Mouse (Mus musculus): ENCODE measurements around the gene Bbs7.
"Not testable (repeated sequence)": the region's sequence is repeated elsewhere in the genome, so short reads cannot be mapped to it uniquely, and the experiment has no call there.

Gene Bbs7

DNA sequence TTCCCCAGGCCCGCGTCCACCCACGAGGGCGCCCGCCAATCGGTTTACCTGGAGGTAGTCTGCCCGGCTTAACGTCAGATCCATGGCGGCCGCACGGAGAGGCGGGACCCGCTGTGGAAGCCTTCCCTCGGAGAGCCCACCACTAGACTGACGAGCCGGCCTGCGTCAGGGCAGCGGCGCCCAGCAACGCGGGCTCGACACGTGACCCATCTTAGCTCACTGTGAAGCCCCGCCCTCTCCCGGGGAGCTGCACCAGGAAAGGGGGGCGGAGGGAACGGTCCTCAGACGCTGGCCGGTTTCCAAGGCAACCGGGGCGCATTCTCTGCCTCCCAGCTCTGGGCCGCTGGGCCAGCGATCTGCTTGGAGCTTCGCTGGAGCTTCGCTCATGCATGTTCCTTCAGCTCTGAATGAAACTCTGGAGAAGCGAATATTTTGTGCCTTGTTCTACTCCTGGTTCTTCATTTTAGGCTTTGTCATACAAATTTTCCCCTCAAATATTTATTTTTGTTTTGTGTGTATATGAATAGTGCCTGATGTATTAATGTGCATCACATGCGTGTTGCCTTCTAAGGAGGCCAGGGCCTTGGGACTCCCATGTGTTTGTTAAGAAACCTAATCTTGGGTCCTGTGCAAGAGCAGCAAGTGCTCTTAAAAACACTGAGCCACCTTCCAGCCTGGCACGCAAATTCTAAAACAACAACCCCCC lies at the start of gene Bbs7:
TSS of gene Bbs7 (minus strand) at position 276 of the 706 bp plus-strand sequence.
- CTCF ChIA-PET: no interaction called here

DNA sequence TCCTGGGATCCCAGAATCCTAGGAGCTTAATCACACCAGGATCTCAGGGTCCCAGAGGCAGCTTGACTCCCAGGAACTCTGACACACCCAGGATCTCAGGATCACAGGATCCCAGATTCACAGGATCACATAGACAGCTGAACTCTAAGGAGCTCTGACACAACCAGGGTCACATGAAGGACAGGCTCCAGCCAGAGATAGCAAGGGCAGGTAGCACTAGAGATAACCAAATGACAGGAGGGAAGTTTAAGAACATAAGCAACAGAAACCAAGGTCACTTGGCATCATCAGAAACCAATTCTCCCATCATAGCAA lies 31.9 kb upstream of the Bbs7 start:
- CTCF ChIA-PET: not testable (repeated sequence)

DNA sequence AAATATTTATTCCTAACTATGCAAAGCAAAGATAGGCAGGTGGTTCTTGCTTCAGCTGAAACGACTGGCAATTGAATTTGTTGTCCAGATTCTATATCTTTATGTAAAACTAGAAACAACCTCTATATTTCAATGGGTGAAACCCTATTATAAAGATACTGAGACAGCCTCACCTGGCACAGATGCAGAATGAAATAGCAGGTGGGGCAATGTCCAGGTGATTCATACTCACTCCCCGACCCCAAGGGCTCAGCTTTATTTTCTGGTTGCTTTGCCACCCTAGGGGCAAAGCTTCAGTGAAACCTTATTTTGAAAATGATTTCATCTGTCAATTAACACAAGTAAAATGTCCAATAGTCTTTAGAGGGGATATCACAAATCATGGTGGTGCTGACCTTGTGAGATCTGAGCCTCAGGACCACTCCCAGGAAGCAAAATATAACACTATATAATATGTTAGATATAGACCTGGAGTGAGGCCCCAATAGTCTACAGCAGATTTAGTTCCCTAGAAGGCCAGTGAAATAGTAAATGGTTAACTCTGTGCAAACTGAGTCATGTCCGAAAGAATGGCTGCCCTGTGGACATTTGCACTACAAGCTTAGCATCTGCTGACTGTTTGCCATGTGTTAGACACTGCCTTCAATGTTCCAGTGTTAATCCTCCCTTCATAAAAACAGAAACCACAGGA lies 31.4 kb upstream of the Bbs7 start:
- CTCF ChIA-PET: no interaction called here

DNA sequence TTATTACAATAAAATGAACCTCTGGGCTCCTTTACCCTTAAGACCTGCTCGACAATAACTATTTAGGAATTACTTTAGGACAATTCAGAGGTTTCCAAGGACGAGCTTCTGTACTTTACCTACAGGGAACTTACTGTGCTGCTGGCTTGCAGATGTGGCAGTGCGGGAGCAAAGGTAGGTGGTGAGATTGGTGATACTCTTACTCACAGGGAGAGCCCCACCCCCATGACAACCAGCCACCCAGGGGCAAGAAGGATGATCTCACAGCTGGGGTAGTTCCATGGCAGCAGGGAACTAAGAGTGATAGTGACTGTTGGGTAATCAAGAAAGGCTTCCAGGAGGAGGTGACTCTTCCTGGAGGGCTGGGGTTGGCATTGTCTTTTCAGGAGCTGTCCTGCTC lies 30.1 kb upstream of the Bbs7 start:
- CTCF ChIA-PET: interaction anchor here (0.6 to 0.7 kb wide), 2 partner anchors 292 to 783 kb away, joined by 5 to 9 read pairs; no protein-coding TSS in a partner anchor

DNA sequence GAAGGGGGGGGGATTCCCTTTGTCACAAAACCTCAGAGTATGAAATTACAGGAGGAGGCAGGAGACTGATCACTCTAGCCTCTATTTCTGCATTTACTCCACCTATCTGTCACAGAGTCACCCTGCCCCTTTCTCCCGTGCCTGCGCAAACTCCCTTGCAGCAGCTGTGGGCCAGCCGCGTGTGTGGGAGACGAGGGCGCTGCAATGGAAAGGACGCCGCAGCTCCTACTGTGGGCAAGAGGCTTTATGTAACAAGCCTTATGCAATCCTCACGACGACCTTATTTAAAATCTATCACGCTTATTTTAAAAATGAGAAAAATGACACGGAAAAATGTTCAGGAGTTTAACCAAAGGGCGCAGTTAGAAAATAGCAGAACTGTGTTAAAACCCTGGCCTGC lies 29.5 kb upstream of the Bbs7 start:
- CTCF ChIA-PET: no interaction called here

DNA sequence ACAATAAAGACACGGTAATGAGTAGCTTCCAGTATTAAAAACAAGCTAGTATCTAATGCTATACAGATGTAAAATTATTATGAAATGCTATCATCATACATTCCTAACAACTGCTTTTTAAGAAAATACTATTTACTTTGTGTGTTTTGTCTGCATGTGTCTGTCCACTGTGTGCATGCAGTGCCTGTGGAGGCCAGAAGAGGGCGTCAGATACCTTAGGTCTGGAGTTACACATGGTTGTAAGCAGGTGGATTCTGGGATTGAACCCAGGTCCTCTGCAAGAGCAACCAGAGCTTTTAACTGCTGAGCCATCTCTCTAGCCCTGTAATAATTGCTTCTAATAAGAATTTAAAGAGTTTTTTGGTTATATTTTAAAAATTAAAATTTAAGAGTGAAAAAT lies 27.5 kb upstream of the Bbs7 start:
- CTCF ChIA-PET: no interaction called here

DNA sequence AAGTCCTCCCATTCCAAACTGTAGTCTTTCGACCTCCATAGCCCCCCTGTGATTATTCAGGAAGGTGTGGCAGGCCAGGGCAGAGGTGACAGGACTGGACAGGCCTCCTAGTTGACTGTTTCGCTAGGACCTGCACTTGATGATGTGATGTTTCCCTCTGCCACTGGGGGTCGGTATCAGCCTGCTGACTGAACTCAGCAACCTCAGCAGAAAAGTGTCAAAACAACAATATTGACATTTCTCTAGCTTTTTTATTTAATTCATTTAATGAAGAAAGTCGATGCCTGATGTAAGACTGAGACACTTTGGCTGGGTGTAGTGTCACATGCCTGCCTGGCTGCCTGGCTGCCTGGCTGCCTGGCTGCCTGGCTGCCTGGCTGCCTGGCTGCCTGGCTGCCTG lies 22.2 kb upstream of the Bbs7 start:
- CTCF ChIA-PET: no interaction called here

DNA sequence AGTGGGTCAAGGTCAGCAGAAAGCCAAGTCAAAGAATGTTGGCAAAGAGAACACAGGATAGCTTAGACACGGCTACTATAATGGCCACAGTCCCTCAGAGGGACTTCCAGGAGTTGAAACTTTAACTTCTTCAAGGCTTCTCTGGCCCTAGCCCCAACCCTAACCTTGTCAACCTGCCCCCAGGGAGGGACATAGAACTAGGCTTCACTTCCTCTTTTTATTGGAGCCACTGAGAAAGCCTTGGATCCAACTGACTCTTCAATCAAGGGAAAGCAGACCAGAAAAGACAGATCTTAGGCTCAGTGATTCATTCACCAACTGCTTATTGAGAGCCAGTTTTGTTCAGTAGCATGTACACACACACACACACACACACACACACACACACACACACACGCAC lies 13.5 kb upstream of the Bbs7 start:
- CTCF ChIA-PET: no interaction called here

DNA sequence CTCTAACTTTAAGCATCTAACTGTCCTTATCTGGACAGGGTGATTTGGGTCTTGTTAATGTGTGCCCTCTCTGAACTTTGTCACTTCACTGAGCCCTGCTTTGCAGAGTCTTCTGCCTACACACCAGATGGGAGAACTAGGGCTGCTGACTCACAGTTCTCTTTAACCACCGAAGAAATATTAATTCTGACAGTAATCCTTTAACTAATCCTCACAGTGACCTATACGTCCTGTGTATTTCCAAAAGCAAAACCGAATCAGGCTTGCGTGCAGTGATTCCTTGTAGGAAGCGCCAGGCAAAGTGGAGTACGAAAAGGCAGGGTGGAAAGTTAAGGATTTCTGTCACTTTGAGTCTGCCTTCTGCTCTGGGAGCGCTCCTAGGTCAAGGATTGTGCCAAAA lies 4.9 kb upstream of the Bbs7 start:
- CTCF ChIA-PET: no interaction called here

DNA sequence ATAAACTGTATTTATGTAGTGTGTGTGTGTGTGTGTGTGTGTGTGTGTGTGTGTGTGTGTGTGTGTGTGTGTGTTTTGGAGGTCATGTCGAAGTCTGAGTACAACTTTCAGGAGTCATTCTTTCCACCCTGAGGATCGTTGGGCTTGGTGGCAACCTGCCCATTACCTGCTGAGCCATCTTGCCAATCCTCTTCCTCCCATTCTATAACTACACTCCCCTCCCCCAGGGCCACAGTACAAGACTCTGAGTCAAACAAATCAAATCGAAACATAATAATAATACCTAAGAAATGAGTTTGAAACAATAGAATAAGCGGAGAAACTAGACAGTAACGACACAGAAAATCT lies 605 bp upstream of the Bbs7 start:
- CTCF ChIA-PET: no interaction called here

DNA sequence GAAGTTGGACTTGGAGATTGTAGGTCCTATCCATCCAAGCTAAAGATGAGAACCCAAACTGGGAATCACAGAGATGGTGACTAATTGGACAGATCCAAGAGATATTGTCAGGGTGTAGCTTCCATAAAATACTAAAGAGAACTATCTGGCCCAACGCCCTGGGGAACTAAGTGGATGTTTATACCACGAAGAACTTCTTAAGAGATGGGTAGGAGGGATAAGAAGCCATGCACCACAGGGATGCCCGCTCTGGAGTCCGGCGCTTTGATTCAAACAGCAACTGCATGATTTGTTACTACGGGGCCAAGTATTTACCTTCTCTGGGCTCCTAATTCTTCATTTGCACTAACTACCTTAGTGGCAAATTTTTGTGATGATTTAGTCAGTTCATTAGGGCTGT lies 590 bp downstream of the Bbs7 start:
- CTCF ChIA-PET: interaction anchor here (0.7 kb wide), 1 partner anchor 41 kb away, joined by 5 read pairs; no protein-coding TSS in a partner anchor

DNA sequence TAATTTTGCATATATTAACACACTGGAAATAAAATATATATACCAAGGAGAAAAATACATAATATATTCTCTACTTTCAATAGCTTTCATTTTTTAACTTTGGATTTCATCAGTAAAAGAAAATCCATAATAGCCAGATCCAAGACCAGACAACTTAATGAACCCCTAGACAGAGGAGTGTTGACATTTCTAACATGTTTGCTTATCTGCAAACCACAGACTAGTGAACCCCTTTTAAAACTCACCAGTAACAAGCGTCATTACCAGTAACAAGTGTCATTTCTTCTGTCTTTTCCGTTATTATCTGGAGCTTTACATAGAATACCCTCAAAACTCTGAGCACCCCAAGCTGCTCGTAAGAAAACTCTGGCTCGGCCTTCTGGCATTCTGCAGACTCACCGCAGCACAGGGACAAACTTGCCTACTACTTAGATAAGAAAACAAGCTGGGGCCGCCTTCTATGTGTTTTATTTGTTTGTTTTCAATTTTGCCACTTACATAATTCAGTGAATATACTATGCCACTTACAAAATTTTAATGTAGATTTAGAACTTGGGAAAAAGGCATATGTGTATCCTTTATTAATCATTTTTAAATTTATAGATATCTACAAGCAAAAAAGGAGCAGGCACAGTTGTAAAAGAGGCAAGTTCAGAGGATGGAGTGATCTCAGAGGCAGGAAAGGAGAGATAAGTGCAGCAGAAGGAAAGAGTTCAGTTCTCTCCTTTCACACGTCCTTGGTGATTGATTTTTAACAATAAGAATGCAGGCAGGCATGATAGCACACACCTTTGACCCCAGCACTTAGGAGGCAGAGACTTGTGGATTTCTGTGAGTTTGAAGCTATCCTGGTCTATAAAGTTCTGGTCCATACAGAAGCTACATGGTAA lies 7.1 kb downstream of the Bbs7 start:
- CTCF ChIA-PET: no interaction called here

DNA sequence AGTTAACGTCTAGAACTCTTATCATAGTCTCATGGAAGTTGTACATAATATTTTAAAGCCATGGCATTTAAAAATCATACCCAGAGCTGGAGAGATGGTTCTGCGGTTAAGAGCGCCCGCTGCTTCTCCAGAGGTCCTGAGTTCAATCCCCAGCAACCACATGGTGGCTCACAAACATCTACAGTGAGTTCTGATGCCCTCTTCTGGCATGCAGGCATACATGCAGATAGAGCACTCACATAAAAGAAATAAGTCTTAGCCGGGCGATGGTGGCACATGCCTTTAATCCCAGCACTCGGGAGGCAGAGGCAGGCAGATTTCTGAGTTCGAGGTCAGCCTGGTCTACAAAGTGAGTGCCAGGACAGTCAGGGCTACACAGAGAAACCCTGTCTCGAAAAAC lies 13.5 kb downstream of the Bbs7 start:
- CTCF ChIA-PET: not testable (repeated sequence)

DNA sequence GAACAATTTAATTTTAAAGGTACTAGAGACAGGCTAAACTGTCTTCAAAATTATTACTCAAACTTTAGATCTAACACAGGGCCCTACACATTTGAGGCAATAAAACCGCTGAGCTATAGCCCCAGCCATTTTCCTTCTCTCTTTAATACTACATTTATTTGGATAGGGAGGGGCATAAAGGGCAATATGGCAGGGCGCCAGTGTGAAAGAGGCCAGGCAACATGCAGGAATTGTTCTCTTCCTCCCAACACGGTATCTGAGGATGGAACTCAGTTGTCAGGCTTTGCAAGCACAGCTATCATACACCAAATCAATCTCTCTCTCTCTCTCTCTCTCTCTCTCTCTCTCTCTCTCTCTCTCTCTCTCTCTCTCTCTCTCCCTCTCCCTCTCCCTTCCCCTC lies 14.5 kb downstream of the Bbs7 start:
- CTCF ChIA-PET: interaction anchor here (0.6 kb wide), 1 partner anchor 233 kb away, joined by 4 read pairs; no protein-coding TSS in a partner anchor

DNA sequence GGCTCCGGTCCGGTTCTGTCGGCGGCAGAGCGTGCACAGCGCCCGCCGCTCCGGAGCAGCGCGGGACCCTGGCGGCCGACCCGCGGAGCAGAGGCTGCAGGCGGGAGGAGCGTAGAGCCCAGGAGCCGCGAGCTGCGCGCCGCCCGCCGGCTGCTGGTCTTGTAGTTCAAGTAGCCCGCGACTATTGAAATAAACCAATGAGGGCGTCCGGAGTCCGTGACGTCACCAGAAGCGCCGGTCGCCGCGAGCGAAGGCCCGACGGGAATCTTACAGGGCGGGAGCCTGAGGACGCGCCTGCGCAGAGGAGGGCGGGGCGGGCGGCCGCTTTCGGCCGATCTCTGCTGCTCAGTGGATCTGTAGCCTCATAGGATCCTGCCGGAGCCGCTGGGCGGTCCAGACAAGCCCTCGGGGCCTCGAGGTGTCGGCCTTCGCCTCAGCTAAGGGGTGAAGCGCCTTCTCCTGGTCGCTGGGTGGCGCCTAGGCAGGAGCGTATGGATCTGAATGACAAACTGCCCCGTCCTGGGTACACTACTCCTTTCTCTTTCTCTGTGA lies 41.4 kb downstream of the Bbs7 start, which contains the start of gene Ccna2:
TSS of gene Ccna2 (minus strand) at position 324 of the 552 bp plus-strand sequence.
- CTCF ChIA-PET: interaction anchor here (0.6 to 1.3 kb wide), 3 partner anchors 10 to 96 kb away, joined by 3 to 5 read pairs (median 4); partner anchors contain the start of genes 1810062G17Rik and Anxa5

DNA sequence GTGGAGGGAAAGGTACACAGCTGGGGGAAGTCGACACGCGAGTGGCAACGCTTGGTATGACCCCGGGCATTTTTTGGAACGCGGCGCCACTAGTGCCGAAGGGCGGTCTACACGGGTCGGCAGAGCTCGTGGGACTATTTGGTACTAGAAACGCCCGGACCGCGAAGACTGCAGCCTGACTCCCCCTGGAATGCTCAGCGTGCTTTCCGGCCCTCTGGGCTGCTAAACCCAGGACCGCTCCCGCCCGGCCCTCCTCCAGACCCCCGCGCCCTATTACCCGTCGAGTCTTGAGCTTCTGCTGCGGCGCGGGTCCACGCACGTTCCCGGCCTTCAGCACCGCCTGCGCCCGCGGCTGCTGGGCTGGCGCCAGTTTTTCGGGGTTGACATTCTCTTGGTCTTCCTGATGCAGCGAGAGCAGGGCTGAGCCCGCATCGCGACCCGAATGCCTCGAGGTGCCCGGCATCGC lies 41.9 kb downstream of the Bbs7 start:
- CTCF ChIA-PET: interaction anchor here (0.6 to 1.3 kb wide), 2 partner anchors 41 to 96 kb away, joined by 4 to 5 read pairs; partner anchors contain the start of genes 1810062G17Rik and Anxa5

DNA sequence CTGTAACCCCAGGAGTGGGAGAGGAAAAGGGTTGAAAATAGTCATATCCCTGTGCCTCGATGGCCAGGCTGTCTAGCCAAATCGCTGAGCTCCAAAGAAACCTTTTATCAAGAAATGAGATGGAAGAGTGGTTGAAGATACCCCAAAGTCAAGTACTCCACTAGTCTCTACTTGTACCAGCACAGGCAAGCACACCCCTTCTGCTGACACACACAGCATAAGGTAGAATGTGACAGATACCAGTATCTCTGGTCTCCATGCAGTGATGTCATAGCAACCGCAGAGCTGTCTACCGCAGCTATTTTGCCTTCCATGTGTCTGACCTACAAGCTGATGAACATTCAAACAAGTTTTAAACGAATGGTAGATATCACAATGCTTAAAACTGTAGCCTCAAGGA lies 43.4 kb downstream of the Bbs7 start:
- CTCF ChIA-PET: no interaction called here

DNA sequence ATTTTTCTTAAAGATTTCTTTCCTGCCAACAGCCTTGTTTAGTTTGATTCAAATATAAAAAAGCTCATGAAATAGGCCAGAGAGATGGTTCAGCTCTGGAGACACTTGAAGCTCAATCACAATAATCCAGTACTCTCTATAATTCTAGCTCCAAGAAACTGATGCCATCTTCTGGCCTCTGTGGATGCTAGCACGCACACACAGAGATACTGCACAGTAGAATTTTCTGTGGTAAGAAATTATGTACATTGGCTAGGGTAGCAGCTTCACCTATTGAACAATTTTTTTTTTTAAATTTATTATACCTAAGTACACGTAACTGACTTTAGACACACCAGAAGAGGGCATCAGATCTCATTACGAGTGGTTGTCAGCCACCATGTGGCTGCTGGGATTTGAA lies 49.6 kb downstream of the Bbs7 start:
- CTCF ChIA-PET: no interaction called here

DNA sequence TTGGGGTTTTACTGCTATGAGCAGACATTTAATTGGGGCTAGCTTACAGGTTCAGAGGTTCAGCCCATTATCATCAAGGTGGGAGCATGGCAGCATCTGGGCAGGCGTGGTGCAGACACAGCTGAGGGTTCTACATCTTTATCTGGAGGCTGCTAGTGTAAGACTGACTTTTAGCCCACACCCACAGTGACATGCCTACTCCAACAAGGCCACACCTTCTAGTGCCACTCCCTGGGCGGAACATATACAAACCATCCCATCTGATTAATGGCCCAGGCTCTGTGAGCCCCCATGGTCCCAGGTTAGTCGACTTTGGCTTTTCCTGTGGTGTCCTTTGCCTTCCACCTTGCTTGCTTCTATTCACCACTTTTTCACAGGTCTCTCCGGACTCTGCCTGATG lies 53.7 kb downstream of the Bbs7 start:
- CTCF ChIA-PET: no interaction called here

DNA sequence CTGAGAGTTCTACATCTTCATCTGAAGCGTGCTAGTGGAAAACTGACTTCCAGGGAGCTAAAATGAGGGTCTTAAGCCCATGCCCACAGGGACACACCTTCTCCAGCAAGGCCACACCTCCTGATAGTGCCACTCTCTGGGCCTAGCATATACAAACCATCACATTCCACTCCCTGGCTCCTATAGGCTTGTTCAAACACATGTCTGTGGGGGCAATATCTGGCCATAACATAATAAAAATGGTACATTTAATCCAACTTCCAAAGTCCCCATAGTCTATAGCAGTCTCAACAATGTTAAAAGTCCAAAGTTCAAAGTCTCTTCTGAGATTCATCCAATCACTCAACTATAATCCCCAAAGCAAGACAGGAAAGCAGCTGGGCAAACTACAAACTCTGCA lies 55.7 kb downstream of the Bbs7 start:
- CTCF ChIA-PET: no interaction called here

DNA sequence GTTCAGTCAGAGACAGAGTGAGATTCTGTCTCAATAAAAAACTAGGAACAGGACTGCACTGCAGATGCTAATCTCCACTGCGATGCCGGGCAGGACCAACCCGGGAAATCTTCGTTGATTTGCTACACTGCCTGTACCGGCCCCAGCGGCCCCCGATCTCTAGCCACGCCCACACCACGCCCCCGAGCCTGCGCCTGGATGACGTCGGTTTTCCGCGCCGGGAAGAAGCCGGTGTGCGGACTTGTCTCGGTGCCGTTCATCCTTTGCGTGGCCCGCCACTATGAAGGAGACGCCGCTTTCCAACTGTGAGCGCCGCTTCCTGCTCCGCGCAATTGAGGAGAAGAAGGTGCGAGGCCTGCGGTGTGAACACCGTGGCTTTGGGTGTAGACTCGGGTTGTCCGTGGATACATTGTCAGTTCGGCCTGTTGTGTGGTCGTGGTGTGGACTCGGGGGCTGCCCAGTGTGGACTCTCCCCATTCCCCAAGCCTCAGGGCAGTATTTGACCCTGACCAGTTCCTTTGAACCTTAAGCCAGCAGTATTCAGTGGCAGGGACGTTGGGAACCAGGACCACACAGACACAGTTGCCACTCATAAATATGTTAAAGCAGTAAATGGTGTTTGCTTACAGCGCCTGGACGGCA lies 60.8 kb downstream of the Bbs7 start, which contains the start of gene Exosc9:
TSS of gene Exosc9 (plus strand) at position 201 of the 642 bp plus-strand sequence.
- CTCF ChIA-PET: interaction anchor here (0.7 kb wide), 1 partner anchor 50 kb away, joined by 3 read pairs; no protein-coding TSS in a partner anchor

Data from spleen, embryonic (tissue).